ENCODE assay signal across 7 mouse cellular contexts in the genomic region with DNA sequence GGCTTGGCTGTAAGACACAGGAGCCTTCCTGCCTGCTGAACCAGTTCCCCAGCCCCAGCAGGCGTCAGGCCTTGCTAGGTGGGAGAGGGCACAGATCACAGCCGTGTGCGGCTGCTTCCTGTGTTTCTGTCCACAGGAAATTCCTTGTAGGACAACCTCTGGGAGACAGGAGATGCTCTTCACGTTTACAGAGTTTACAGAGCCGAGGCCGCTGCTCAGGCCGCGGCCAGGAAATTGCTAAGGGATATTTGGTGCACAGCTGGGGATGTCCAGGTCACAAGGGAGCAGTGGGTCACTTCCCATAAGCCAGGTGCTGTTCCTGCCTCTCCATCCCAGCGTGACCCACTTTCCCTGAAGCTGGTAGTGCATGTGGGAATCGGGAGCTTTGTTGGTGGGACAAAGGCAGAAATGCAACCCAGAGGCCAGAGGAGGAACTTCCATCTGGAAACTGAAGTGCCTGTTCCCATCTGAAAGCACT. TPM values are rescaled to one million over a fixed set of nuclear protein-coding genes. Genes with fewer than 3 reads are reported as not detected.
DNase-seq lines count a peak whose midpoint lies in the region; ATAC-seq and TF ChIP-seq lines count a peak whose summit lies in the region.

No protein-coding gene starts in this region.

- no peaks in the 10 kb centered on the region for H3K27me3 ChIP-seq in liver, embryonic 11.5 days (replicated peaks; ENCODE audit: control insufficient read depth, insufficient read depth, low read length)

- intact Hi-C loops in heart, postnatal 14 days (cut with DNase I): loop anchor here (10.0 kb wide), 1 partner anchor 393 kb away; no protein-coding TSS in a partner anchor
- intact Hi-C loops in left cerebral cortex, adult 2 months (cut with DNase I): no loop called here

- peak; percentile 39 for DNase-seq in Muller cell, postnatal 12 days (ENCODE audit: inconsistent ontology term)
- DNase-seq in adrenal gland, postnatal 36 days: peak; percentile 27 to 55
- DNase-seq in heart, postnatal 14 days: peak; percentile 25 to 34
- DNase-seq in liver, embryonic 11.5 days (ENCODE audit: low spot score): no peak
- DNase-seq in cerebellum, adult 18-20 months: no peak
- DNase-seq in frontal cortex, postnatal 10 days (ENCODE audit: low spot score in 2 of 2): no peak
- no peak for DNase-seq in left cerebral cortex, adult 2 months (ENCODE audit: extremely low spot score in 1 of 2, low spot score in 2 of 2)

- peaks cover 5% of the 10 kb centered on the region for H3K4me1 ChIP-seq in liver, embryonic 11.5 days (replicated peaks; ENCODE audit: control insufficient read depth, insufficient read depth, low read length)

- H3K9ac ChIP-seq in liver, embryonic 11.5 days (ENCODE audit: low read depth, low read length): no peak overlapping the region

- no peak; the same call in 1 of the 2 replicates for TF ChIP-seq CTCF in left cerebral cortex, adult 2 months (IDR thresholded peaks at IDR 0.05)

- no peak overlapping the region for H3K4me2 ChIP-seq in liver, embryonic 11.5 days

- WGBS in liver, embryonic 11.5 days: 44% methylated on average over 10 of the region's 10 CpGs

- no peaks in the 10 kb centered on the region for H3K36me3 ChIP-seq in liver, embryonic 11.5 days (ENCODE audit: control insufficient read depth, insufficient read depth, low read length)

- no peak overlapping the region for H3K4me3 ChIP-seq in liver, embryonic 11.5 days (ENCODE audit: low read depth, low read length)
- H3K4me3 ChIP-seq in left cerebral cortex, adult 2 months: no peak overlapping the region

- no peak overlapping the region for H3K27ac ChIP-seq in liver, embryonic 11.5 days (ENCODE audit: low read depth, low read length)
- no peak overlapping the region for H3K27ac ChIP-seq in left cerebral cortex, adult 2 months

- ATAC-seq in liver, embryonic 11.5 days (replicated peaks; ENCODE audit: low FRiP score): 0 out of 2 replicates have a peak, but pooled peaks have one; percentile 15

- H3K9me3 ChIP-seq in liver, embryonic 11.5 days (ENCODE audit: control insufficient read depth, low read length): no peaks in the 10 kb centered on the region

RNA-seq across cellular contexts. Expression of a gene that starts 27.2 kb away (rescaled TPM):
- total RNA-seq in adrenal gland, postnatal 36 days (2021): 10 to 100 TPM; 13.6 to 20.9 TPM
- 10 to 100 TPM; 19.4 to 21.3 TPM for total RNA-seq in heart, postnatal 14 days (2021)
- polyA plus RNA-seq in liver, embryonic 11.5 days (2014; fragmentation: Nextera tagmentation; extraction: Ambion mirVana): 30.0 and 34.3 TPM in 2 replicates
- total RNA-seq in left cerebral cortex, adult 2 months (2021): 10 to 100 TPM; 32.9 to 40.3 TPM

RNA-seq across cellular contexts. Expression of a gene that starts 27.2 kb away (rescaled TPM):
- 10 to 100 TPM; 22.7 to 26.4 TPM for total RNA-seq in adrenal gland, postnatal 36 days (2021)
- total RNA-seq in heart, postnatal 14 days (2021): 10 to 100 TPM; 30.0 to 30.2 TPM
- 25.0 and 26.8 TPM in 2 replicates for polyA plus RNA-seq in liver, embryonic 11.5 days (2014; fragmentation: Nextera tagmentation; extraction: Ambion mirVana)
- total RNA-seq in left cerebral cortex, adult 2 months (2021): 10 to 100 TPM; 17.3 to 19.9 TPM

RNA-seq across cellular contexts. Expression of a gene that starts 39.2 kb away (rescaled TPM):
- total RNA-seq in adrenal gland, postnatal 36 days (2021): 1 to 10 TPM; 1.2 to 1.4 TPM
- 1 to 10 TPM; 5.3 to 5.9 TPM for total RNA-seq in heart, postnatal 14 days (2021)
- 0.21 and 0.52 TPM in 2 replicates for polyA plus RNA-seq in liver, embryonic 11.5 days (2014; fragmentation: Nextera tagmentation; extraction: Ambion mirVana)
- 10 to 100 TPM; 28.9 to 30.8 TPM for total RNA-seq in left cerebral cortex, adult 2 months (2021)

Comparison
In these comparisons a context has a peak if more than half of its experiments do, and no peak if none do; other contexts are left out.
1. DNase-seq: peak in Muller cell, postnatal 12 days (single experiment), adrenal gland, postnatal 36 days (2 of 2) and heart, postnatal 14 days (2 of 2); none in liver, embryonic 11.5 days (single experiment), cerebellum, adult 18-20 months (0 of 2), frontal cortex, postnatal 10 days (0 of 2) and left cerebral cortex, adult 2 months (0 of 2).
2. RNA of a gene that starts 39.2 kb away (total RNA-seq): 28.9 to 30.8 TPM in left cerebral cortex, adult 2 months; 5.3 to 5.9 TPM in heart, postnatal 14 days and 1.2 to 1.4 TPM in adrenal gland, postnatal 36 days; every median in the first group is over 4 times any median in the second.